Mouse (Mus musculus) thymus, postnatal 36 days (tissue): ENCODE results near the gene Epgn.

ENCODE experiments used
- DNase-seq, 2 experiments: peaks; one replicate each; pipeline ENCODE4 v3.0.0; 2022; ENCODE audit warnings: mixed read lengths in 2 of 2

The Epgn gene

GRCm38 (mm10) chr5:91027164-91027563 lies at the start of gene Epgn:
Gene Epgn (plus strand): TSS chr5:91027464.
- no peak for DNase-seq

- no peak for DNase-seq
Measured at GRCm38 (mm10) chr5:90980297-90980696, 47.0 kb upstream of the Epgn start.

- no peak for DNase-seq
Measured at GRCm38 (mm10) chr5:90987605-90988004, 39.7 kb upstream of the Epgn start.

- no peak for DNase-seq
Measured at GRCm38 (mm10) chr5:90988149-90988548, 39.1 kb upstream of the Epgn start.

- no peak for DNase-seq
Measured at GRCm38 (mm10) chr5:90988592-90988991, 38.7 kb upstream of the Epgn start.

GRCm38 (mm10) chr5:90999942-91000341 lies 27.3 kb upstream of the Epgn start:
- DNase-seq: no peak

DNA sequence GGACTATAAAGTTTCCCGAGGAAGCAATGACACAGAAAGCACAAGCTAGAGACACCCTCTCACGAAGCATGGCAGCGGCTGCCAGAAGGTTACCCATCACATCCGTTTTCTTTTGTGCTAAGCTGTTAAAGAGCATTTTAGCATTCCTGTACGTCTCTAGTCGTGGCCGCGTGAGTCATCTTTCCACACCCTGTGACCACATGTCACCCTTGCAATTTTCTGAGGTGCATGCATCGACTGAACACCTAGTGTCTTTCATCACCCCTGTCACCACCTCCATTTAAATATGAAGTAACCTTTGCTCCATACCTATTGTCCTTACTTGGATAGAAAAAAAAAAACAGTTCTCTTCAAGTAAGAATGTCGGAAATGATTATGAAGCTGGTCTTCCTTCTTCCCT lies 12.0 kb upstream of the Epgn start:
- DNase-seq: no peak

DNA sequence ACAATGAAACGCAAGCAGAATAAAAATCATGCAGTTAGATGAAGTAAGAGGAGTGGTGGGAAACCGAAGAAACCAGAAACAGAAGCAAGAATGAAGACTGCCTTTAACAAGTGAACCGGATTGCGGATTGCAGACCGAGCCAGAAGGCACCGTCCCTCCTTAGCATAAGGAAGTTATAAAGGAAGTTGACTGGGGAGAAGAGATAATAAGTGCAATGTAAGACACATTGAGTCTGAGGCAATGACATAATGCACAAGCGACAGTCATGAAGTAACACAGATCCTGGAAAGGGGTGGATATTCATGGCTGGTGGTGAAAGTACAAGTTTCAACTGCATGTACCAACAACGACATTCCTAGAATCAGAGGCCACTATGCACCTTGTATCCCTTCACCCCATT lies 4.2 kb upstream of the Epgn start:
- DNase-seq: no peak

DNA sequence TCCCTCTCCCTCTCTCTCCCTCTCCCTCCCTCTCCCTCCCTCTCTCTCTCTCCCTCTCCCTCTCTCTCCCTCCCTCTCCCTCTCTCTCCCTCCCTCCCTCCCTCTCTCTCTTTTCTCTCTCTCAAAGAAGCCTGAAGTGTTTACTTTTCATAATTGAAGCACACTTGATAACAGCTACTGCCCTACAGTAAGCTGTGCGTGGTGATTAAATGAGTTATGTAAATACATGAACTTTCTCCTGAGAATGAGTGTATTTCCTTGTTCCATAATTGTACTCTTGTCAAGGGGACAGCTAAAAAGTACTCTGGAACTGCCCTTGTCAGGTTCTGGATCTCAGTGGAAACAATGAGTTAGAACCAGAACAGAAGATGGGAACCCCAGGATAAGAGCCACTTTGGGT lies 576 bp downstream of the Epgn start:
- no peak for DNase-seq

DNA sequence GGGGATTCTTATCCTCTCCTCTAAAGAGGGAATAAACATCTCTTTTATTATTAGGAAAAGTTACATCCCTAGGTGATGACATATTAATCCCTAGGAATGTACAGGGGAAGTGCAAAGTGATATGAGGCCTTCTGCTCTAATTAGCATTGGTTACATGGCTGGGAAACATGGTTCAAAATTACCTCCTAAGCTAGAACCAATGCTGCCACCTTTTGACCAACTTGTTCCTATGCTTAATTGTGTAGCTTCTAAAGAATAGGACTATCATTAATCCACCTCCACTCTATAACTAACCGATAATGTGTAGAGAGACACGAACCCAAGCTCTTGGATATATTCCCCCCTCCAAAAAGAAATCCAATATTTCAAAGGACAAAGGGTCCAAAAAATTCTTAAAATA lies 3.4 kb downstream of the Epgn start:
- DNase-seq: no peak

DNA sequence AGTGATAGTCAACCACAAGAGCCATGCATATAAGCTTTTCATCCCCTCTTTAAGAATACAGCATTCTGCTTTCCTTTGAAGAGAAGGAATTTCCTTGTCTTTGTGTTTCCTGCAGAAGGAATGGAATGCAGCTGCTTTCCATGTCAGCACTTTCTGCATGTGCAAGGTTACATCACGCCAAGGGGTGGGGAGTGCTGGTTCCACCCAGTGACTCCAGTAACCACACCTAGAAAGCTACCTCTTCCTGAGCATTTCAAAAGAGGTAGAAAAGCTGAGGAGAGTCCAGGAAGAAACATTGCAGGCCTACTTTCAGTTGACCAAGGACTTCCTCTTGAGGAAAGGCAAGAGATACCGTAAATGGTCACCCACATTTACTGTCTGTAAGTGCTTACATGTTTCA lies 8.1 kb downstream of the Epgn start:
- no peak for DNase-seq

DNA sequence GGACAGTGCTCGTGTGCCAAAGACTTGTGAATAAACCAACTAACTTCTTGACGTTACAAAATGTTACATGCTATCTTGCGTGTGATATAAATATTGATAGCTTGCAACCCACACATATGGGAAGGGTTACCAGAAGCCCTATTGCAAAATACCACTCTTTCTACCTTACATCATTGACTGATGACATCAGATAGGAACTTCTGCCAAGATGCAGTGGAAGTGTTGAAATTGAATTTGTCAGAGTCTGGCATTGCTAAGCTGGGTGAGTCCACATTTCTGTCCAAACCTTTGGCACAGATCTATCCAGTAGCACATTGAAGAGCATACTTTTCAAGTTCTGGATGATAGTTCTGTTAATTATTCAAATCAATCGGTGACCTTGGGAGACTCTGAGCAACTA lies 9.4 kb downstream of the Epgn start:
- no peak for DNase-seq

- no peak for DNase-seq
Measured at GRCm38 (mm10) chr5:91037756-91038155, 10.5 kb downstream of the Epgn start.

GRCm38 (mm10) chr5:91038547-91038946 lies 11.3 kb downstream of the Epgn start:
- peak in 1 of 2 experiments; percentile 3 for DNase-seq

GRCm38 (mm10) chr5:91038963-91039362 lies 11.7 kb downstream of the Epgn start:
- no peak for DNase-seq

GRCm38 (mm10) chr5:91047987-91048386 lies 20.7 kb downstream of the Epgn start:
- no peak for DNase-seq

DNA sequence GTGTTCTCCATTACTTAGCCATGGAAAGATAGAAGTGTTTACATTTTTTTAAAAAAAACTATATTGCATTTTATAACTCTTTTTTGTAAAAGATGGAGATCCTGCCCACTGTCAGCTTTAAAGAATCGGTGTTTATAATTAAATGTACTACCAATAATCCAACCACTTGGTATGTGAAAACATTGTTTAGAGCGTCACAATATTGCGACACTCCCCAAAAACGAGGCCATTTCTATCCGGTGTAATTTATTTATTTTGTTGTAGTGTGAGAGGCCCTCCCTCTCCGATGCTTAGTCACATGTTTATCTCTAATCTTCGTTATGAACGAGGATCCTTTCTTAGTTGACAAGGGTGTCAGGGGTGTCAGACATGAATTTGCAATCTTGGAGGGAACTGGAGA lies 21.1 kb downstream of the Epgn start:
- no peak for DNase-seq

DNA sequence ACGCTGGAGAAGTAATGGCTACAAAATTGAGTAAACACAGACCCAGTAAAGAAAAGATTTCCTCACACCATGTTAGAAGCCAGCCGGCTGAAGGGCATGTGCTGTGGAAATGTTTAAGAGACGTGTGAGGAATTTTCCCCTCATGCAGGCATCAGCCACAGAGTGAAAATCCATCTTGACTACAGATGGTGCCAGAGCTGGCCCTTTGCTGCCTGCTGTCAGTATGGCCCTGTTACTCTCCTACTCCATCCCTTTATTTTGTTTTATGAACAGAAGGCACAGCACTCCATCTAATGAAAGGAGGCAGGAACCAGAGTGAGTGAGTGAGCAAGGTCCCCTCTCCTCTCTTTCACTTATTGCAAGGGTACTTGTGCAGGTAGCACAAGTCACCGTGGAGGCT lies 45.1 kb downstream of the Epgn start:
- DNase-seq: no peak

- DNase-seq: no peak
Measured at GRCm38 (mm10) chr5:91073626-91074025, 46.4 kb downstream of the Epgn start.

DNA sequence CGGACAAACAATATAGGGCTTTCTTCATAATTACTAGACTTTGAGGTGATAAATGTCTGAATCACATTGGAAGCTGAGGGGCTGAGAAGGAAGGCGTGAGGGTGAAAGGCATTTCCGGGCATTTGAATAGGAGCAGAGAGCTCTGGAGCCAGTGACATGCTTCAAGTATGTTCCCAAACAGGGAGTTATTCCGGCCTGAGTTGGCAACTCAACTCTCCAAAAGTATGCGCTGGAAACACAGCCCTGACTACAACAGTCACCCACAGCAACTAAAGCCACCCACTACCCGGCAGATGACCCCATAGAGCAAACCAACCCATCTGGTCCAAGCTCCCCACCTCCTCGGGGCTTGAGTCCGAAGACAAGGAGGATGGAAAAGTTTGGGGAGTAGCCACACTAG lies 46.8 kb downstream of the Epgn start:
- no peak for DNase-seq

GRCm38 (mm10) chr5:91074450-91074950 lies 47.2 kb downstream of the Epgn start, which contains the start of gene Ereg:
Gene Ereg (plus strand): TSS chr5:91074622.
- DNase-seq: no peak

DNA sequence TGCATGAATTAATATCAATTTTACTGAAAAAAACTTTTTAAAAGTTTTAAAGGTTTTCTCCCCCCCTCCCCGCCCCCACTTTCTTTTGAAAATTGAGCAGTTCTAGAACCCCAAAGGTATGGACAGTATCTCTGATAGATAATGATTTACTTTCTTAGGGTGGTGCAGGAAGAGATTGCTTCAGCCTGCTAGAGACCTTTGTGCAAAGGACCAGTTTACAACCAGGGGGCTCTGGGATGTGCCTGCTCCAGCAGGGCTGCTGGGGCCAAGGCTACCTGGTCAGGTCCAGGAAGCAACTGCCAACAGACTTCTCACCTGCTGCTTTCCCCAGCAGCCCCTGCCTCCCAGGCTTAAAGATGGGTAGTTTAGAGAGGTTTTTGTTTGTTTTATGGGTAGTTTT lies 47.8 kb downstream of the Epgn start:
- no peak for DNase-seq

GRCm38 (mm10) chr5:91083016-91083415 lies 55.8 kb downstream of the Epgn start:
- DNase-seq: no peak
